Mouse (Mus musculus) G1E (cell line): ENCODE data around the gene Sbno2.

Experiments
- CTCF ChIP-seq: IDR thresholded peaks from 2 replicates; pipeline ENCODE4 v1.5.1; 2012; ENCODE audit warnings: low read depth, low read length, inconsistent platforms, mixed read lengths
- GATA1 ChIP-seq: IDR thresholded peaks from 2 replicates; pipeline ENCODE4 v1.6.1; 2012; ENCODE audit warnings: borderline replicate concordance, low read length, inconsistent platforms, mixed read lengths
- TAL1 ChIP-seq: conservative IDR thresholded peaks from 2 replicates; pipeline ENCODE4 v1.6.1; 2012; ENCODE audit warnings: low read depth, low read length, inconsistent platforms, mixed read lengths

DNA sequence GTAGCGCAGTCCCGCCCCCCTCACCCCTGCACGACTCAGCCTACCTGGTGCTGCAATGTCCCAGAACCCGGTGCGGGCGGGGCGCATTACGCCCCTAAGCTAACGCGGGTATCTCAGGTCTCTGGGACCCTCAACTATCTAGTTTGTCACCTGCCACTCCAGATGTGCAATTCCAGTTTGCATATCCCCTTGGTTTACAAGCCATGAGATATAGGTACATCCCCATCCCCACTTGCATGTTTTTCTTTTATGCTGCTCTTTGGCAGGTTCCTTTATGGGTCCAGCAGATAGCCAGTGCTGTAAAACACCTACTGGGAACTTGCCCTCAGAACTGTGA, 34.0 kb upstream of the Sbno2 start:
- TF ChIP-seq CTCF (no peak), TAL1 (no peak), GATA1 (no peak)
